ENCODE assay signal across 17 mouse cellular contexts in the genomic region with DNA sequence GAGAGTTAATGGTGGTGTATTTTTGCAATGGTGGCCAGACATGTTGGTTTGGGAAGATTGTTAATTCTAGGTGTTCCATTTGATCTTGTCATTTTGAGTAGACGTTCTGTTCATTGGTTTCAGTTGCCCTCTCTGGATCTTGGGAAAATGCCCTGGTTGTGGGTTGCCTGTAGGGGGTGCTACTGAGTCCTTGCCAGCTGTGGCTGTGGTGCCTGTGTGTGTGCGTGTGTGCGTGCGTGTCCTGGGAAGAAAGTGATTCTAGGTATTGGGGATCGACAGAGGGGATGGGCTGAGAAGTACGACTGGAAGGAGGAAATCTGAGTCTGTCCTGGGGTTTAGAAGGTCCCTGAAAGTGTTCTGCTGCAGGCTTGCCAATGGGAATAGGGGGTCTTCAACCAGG.
DNase-seq lines count a peak whose midpoint lies in the region; ATAC-seq and TF ChIP-seq lines count a peak whose summit lies in the region.
"Had no signal": no experiment of that assay in that cellular context is flagged by ENCODE, and none has a peak within 500 bp of the region (broad histone marks: within the 10 kb centered on the region; RNA-seq: fewer than 3 reads in every experiment).

No protein-coding gene starts in this region.

- no peak overlapping the region for H3K9ac ChIP-seq in lung, embryonic 14.5 days
- H3K9ac ChIP-seq: stomach, embryonic 15.5 days had no signal

- no peak for TF ChIP-seq POLR2A in bone marrow macrophage, adult 2 months (IDR thresholded peaks at IDR 0.05; ENCODE audit: borderline replicate concordance, low read depth, low read length)

- H3K9me3 ChIP-seq in lung, embryonic 14.5 days (ENCODE audit: low read depth, low read length): no peaks in the 10 kb centered on the region
- H3K9me3 ChIP-seq: stomach, embryonic 15.5 days had no signal

- no peaks in the 10 kb centered on the region for H3K27me3 ChIP-seq in lung, embryonic 14.5 days (ENCODE audit: insufficient read depth, low read length)
- H3K27me3 ChIP-seq: stomach, embryonic 15.5 days had no signal

- no peaks in the 10 kb centered on the region for H3K4me1 ChIP-seq in lung, embryonic 14.5 days (ENCODE audit: insufficient read depth)
- 0 out of 2 replicates have a peak, but pooled peaks cover 2% of the 10 kb centered on the region for H3K4me1 ChIP-seq in bone marrow macrophage, adult 2 months (ENCODE audit: control insufficient read depth, insufficient read depth, low read length)
- H3K4me1 ChIP-seq: stomach, embryonic 15.5 days had no signal

- no peak for ATAC-seq in CD4-positive, CD25-positive, alpha-beta regulatory T cell, adult 4 months
- no peak for ATAC-seq in lung, embryonic 14.5 days (ENCODE audit: insufficient read depth)
- ATAC-seq: forebrain, embryonic 16.5 days; intestine, postnatal 0 days; midbrain, embryonic 16.5 days had no signal

- no peak overlapping the region for H3K4me3 ChIP-seq in lung, embryonic 14.5 days (ENCODE audit: low read depth, low read length)
- no peak overlapping the region for H3K4me3 ChIP-seq in bone marrow macrophage, adult 2 months (ENCODE audit: insufficient read depth, low read length)
- H3K4me3 ChIP-seq: stomach, embryonic 15.5 days had no signal

- peak; percentile 58 for DNase-seq in CD4-positive, CD25-positive, alpha-beta regulatory T cell, adult 2 months (ENCODE audit: low read depth, low spot score)
- DNase-seq in lung, embryonic 14.5 days: no peak
- DNase-seq in lung, postnatal 10 days: no peak
- DNase-seq in thymus, postnatal 14 days: peak; percentile 21
- no peak for DNase-seq in urinary bladder, adult 18-20 months (ENCODE audit: low spot score in 2 of 2)
- no peak for DNase-seq in heart, adult 9 months (ENCODE audit: low spot score in 2 of 2)
- DNase-seq: adrenal gland, adult 2 months; cerebellum, adult 9-10 months; kidney, postnatal 4 days; layer of hippocampus, postnatal 36 days; left cerebral cortex, postnatal 4 days had no signal

- 82% methylated on average over 6 of the region's 6 CpGs for WGBS in lung, embryonic 14.5 days

- H3K27ac ChIP-seq in lung, embryonic 14.5 days (ENCODE audit: low read depth): no peak overlapping the region
- no peak overlapping the region for H3K27ac ChIP-seq in bone marrow macrophage, adult 2 months (ENCODE audit: insufficient read depth, low read depth, low read length)
- H3K27ac ChIP-seq: stomach, embryonic 15.5 days had no signal

- peak; percentile 29; the same call in 1 of the 2 replicates for TF ChIP-seq CTCF in lung, embryonic 14.5 days (IDR thresholded peaks at IDR 0.05; ENCODE audit: low read depth)
- peak; percentile 55 for TF ChIP-seq CTCF in bone marrow macrophage, adult 2 months (IDR thresholded peaks at IDR 0.05; ENCODE audit: low read depth, low read length)

- no peaks in the 10 kb centered on the region for H3K36me3 ChIP-seq in lung, embryonic 14.5 days (ENCODE audit: insufficient read depth)
- H3K36me3 ChIP-seq: stomach, embryonic 15.5 days had no signal

- no peak overlapping the region for H3K4me2 ChIP-seq in lung, embryonic 14.5 days
- H3K4me2 ChIP-seq: stomach, embryonic 15.5 days had no signal

Comparison
In these comparisons a context has a peak if more than half of its experiments do, and no peak if none do; other contexts are left out.
1. DNase-seq: peak in CD4-positive, CD25-positive, alpha-beta regulatory T cell, adult 2 months (single experiment) and thymus, postnatal 14 days (single experiment); none in lung, embryonic 14.5 days (single experiment), lung, postnatal 10 days (single experiment), urinary bladder, adult 18-20 months (0 of 2) and heart, adult 9 months (0 of 2).